Mouse (Mus musculus) forebrain, embryonic 11.5 days (tissue): ENCODE measurements at regions not wholly inside any gene's neighbourhood (a gene's known extent, or its start where the extent isn't known, plus 50 kb on each side); places are given as distances from the start of the nearest gene placed in this dataset.
A peak's percentile ranks its signal among the peaks of the same experiment; 100 is the strongest.

Experiments
- ATAC-seq: fragments of 200-750 bp; cut with Nextera tagmentation; replicated peaks from 2 replicates; pipeline ENCODE4 v1.8.0; 2017; ENCODE audit warnings: moderate TSS enrichment; ENCODE audit not compliant: low FRiP score
- DNase-seq: peaks from one replicate; pipeline ENCODE4 v3.0.0-alpha.2; 2017; ENCODE audit warnings: low spot score
- H3K27ac ChIP-seq: fragments of 300-500 bp; sonication (generic); 2 replicates; pipeline ENCODE4 v1.5.1; 2014; ENCODE audit warnings: low read depth, low read length
- H3K27me3 ChIP-seq: fragments of 300-500 bp; sonication (generic); 2 replicates; pipeline ENCODE4 v1.6.1; 2014; ENCODE audit warnings: mild to moderate bottlenecking, low read length, mixed read lengths; ENCODE audit not compliant: control insufficient read depth, insufficient read depth
- H3K36me3 ChIP-seq: fragments of 300-500 bp; sonication (generic); 2 replicates; pipeline ENCODE4 v1.6.1; 2014; ENCODE audit warnings: mild to moderate bottlenecking, low read length, moderate library complexity, mixed read lengths; ENCODE audit not compliant: control insufficient read depth, insufficient read depth
- H3K4me1 ChIP-seq: fragments of 300-500 bp; sonication (generic); replicated peaks from 2 replicates; pipeline ENCODE4 v1.6.1; 2014; ENCODE audit warnings: low read length, mixed read lengths; ENCODE audit not compliant: control insufficient read depth, insufficient read depth
- H3K4me2 ChIP-seq: fragments of 300-500 bp; sonication (generic); 2 replicates; pipeline ENCODE4 v1.6.1; 2014; ENCODE audit warnings: low read depth, mild to moderate bottlenecking, low read length, moderate library complexity, mixed read lengths; ENCODE audit not compliant: severe bottlenecking
- H3K4me3 ChIP-seq: fragments of 300-500 bp; sonication (generic); 2 replicates; pipeline ENCODE4 v1.5.1; 2014; ENCODE audit warnings: low read depth, low read length
- H3K9ac ChIP-seq: fragments of 300-500 bp; sonication (generic); 2 replicates; pipeline ENCODE4 v1.6.1; 2014; ENCODE audit warnings: low read length
- H3K9me3 ChIP-seq: fragments of 300-500 bp; sonication (generic); 2 replicates; pipeline ENCODE4 v1.6.1; 2016; ENCODE audit warnings: low read length, mixed read lengths; ENCODE audit not compliant: control insufficient read depth
- WGBS: fragments of 180-500 bp; shearing (Covaris S2); extraction: QIAGEN DNeasy Blood & Tissue Kit; methylation state at CpG from one replicate; pipeline ENCODE4 v1.1.7; 2014; 5-methylcytosine and 5-hydroxymethylcytosine counted together

DNA sequence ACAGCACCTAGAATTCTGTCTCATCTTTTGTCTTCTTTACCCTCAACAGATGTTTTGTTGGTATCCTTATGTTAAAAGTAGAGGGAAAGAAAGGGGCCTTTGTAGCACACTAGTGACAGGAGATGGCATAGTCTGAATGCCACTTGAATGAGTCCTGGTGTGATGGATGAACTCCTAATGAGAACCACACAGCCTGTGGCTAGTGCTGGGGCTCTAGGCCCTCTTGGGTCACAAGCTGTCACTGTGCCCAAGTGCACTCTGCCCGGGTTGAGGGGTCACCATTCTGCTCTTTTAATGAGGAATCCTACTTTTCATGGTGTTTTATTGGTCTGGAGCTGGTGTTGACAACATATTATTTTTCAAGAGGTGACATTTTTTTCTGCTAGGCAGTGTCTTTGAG lies 355.0 kb upstream of the Nrp1 start:
- no peak for DNase-seq
- ATAC-seq: no peak
- 52% methylated on average over 1 of the region's 1 CpGs for WGBS
- H3K27ac ChIP-seq: no peak overlapping the region
- no peak overlapping the region for H3K9ac ChIP-seq
- no peak overlapping the region for H3K4me3 ChIP-seq
- no peaks in the 10 kb centered on the region for H3K4me1 ChIP-seq
- H3K9me3 ChIP-seq: no peaks in the 10 kb centered on the region
- H3K36me3 ChIP-seq: no peaks in the 10 kb centered on the region
- no peak overlapping the region for H3K4me2 ChIP-seq
- H3K27me3 ChIP-seq: no peaks in the 10 kb centered on the region

DNA sequence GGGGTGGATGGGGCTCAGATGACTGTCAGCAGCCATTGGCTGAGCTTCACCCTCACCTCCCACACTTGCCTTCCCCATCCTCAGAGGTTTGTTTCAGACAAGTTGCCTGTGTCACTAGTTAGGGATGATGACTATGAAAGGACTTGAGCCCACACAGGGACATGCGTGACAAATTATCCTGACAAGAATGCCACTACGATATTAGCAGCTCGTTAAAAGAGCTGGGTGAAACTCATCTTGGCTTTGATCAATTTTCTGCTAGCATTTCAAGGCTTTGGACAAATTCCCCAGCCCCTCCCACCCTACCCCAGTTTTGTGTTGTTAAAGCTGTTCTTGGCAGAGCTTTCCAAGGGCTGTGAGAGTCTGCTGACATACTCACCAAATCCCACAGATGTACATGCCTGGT lies 354.5 kb upstream of the Nrp1 start:
- 49% methylated on average over 3 of the region's 3 CpGs for WGBS
- no peak for DNase-seq
- no peak overlapping the region for H3K4me3 ChIP-seq
- H3K4me2 ChIP-seq: no peak overlapping the region
- H3K9me3 ChIP-seq: no peaks in the 10 kb centered on the region
- H3K36me3 ChIP-seq: no peaks in the 10 kb centered on the region
- H3K27me3 ChIP-seq: no peaks in the 10 kb centered on the region
- H3K4me1 ChIP-seq: no peaks in the 10 kb centered on the region
- no peak overlapping the region for H3K27ac ChIP-seq
- H3K9ac ChIP-seq: no peak overlapping the region
- ATAC-seq: no peak

GRCm38 (mm10) chr8:128009393-128010010 lies 348.9 kb upstream of the Nrp1 start:
- DNase-seq (no peak), ATAC-seq (no peak)
- WGBS: 86% methylated on average over 6 of the region's 6 CpGs
- H3K9ac ChIP-seq: no peak overlapping the region
- H3K27me3 ChIP-seq: no peaks in the 10 kb centered on the region
- no peaks in the 10 kb centered on the region for H3K4me1 ChIP-seq
- no peak overlapping the region for H3K27ac ChIP-seq
- H3K4me2 ChIP-seq: no peak overlapping the region
- H3K36me3 ChIP-seq: no peaks in the 10 kb centered on the region
- no peak overlapping the region for H3K4me3 ChIP-seq
- no peaks in the 10 kb centered on the region for H3K9me3 ChIP-seq

- no peaks in the 10 kb centered on the region for H3K27me3 ChIP-seq
- no peak overlapping the region for H3K4me2 ChIP-seq
- no peaks in the 10 kb centered on the region for H3K4me1 ChIP-seq
- H3K9me3 ChIP-seq: no peaks in the 10 kb centered on the region
- H3K9ac ChIP-seq: no peak overlapping the region
- H3K27ac ChIP-seq: no peak overlapping the region
- ATAC-seq (no peak), DNase-seq (no peak)
- H3K4me3 ChIP-seq: no peak overlapping the region
- no peaks in the 10 kb centered on the region for H3K36me3 ChIP-seq
- WGBS: 66% methylated on average over 8 of the region's 8 CpGs
These were observed 341.2 kb upstream of the Nrp1 start for GRCm38 (mm10) chr8:128017171-128017570.

DNA sequence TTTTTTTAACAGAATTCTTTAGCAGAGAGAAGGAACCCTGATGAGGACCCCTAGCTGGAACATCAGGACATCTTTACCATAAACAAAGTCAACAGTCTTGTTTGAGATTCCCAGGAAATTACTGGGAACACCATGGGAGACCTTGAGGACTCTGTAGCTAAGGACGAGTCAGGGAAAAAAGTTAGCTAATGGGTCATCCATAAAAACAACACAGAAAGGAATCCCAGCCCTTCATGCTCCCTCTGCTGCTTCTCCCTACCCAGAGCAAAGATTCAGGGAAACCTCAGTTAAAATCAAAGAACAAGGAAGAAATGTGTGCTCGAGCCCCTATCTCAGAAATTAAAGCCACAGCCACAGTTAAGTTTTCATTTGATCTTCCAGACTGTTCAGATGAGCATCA lies 334.7 kb upstream of the Nrp1 start:
- 84% methylated on average over 2 of the region's 2 CpGs for WGBS
- no peak overlapping the region for H3K4me2 ChIP-seq
- no peak overlapping the region for H3K9ac ChIP-seq
- no peaks in the 10 kb centered on the region for H3K36me3 ChIP-seq
- no peaks in the 10 kb centered on the region for H3K9me3 ChIP-seq
- no peak overlapping the region for H3K4me3 ChIP-seq
- ATAC-seq (no peak), DNase-seq (no peak)
- H3K27me3 ChIP-seq: no peaks in the 10 kb centered on the region
- peaks cover 2% of the 10 kb centered on the region; the same call in 1 of the 2 replicates for H3K4me1 ChIP-seq
- no peak overlapping the region for H3K27ac ChIP-seq

DNA sequence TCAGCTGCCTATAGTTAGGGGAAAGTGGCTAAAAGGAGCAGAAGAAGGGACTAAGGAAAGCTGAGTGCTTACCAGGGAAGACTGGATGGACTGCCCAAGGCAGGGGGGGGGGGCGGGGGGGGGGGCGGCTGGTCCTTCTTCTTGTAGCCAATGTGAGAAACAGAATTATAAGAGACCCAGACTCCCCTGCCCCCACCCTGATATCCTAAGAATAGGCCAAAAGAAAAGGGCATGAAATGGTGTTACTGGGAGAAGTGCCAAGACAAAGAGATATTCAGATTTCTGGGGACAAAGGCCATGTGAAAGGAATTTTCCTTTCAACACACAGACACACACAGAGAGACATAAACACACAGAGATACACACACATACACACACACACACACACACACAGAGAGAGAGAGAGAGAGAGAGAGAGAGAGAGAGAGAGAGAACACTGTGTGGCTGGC lies 333.6 kb upstream of the Nrp1 start:
- no peak overlapping the region for H3K4me3 ChIP-seq
- DNase-seq: peak; percentile 56
- no CpG with 5 or more reads among the region's 2 CpGs for WGBS
- no peak overlapping the region for H3K4me2 ChIP-seq
- no peaks in the 10 kb centered on the region for H3K27me3 ChIP-seq
- no peaks in the 10 kb centered on the region for H3K9me3 ChIP-seq
- peaks cover 2% of the 10 kb centered on the region; the same call in 1 of the 2 replicates for H3K4me1 ChIP-seq
- H3K36me3 ChIP-seq: no peaks in the 10 kb centered on the region
- no peak overlapping the region for H3K9ac ChIP-seq
- peak overlapping the region; percentile 31; the same call in 1 of the 2 replicates for H3K27ac ChIP-seq
- peak; percentile 70 for ATAC-seq

DNA sequence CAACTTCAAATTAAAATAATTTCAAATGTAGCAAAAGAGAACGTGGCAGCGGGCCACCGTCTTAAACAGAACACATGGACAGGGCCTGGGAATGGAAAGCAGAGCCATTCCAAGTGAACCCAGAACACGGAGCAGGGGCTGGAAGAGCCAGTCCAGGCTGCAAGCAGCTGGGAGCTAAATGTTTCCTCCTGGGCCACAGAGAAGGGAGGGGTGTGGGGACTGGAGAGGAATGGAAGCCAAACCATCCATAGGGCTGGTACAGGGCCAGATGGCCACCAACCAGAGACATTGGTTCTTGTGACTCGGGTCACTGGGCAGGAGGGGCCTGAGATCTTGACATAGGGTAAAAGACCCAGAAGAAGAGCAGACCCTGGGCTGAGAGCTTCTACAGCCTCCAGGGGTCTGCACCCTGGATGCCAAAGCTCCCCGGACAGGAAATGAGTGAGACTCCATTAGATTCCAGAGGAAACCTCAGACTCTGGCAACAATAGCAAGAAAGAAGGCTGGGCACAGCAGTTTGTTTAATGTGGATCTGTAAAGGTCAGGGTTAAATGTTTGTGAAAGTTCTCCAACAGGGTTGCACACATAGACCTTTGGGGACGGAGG lies 333.1 kb upstream of the Nrp1 start:
- DNase-seq (peak; percentile 51), ATAC-seq (peak; percentile 37)
- Histone ChIP-seq H3K4me1 (peaks cover 2% of the 10 kb centered on the region; the same call in 1 of the 2 replicates), H3K9me3 (no peaks in the 10 kb centered on the region), H3K27me3 (no peaks in the 10 kb centered on the region), H3K36me3 (no peaks in the 10 kb centered on the region), H3K9ac (no peak overlapping the region), H3K27ac (peak overlapping the region; percentile 31; the same call in 1 of the 2 replicates), H3K4me2 (no peak overlapping the region), H3K4me3 (no peak overlapping the region)
- WGBS: 63% methylated on average over 7 of the region's 7 CpGs

- Histone ChIP-seq H3K4me2 (no peak overlapping the region), H3K4me3 (no peak overlapping the region), H3K27me3 (no peaks in the 10 kb centered on the region), H3K9ac (no peak overlapping the region), H3K9me3 (no peaks in the 10 kb centered on the region), H3K27ac (no peak overlapping the region), H3K36me3 (no peaks in the 10 kb centered on the region), H3K4me1 (peaks cover 2% of the 10 kb centered on the region; the same call in 1 of the 2 replicates)
- WGBS: 85% methylated on average over 2 of the region's 2 CpGs
- DNase-seq: no peak
- ATAC-seq: no peak
These were observed 331.4 kb upstream of the Nrp1 start for GRCm38 (mm10) chr8:128026981-128027380.
